Mouse (Mus musculus) bone marrow, adult 2 months (tissue): ENCODE results near the gene Ndufb10. TPM values are rescaled to one million over a fixed set of nuclear protein-coding genes. Genes with fewer than 3 reads are reported as not detected.

Experiments used
- H3K27ac ChIP-seq: fragments of 200-500 bp; 2 replicates; pipeline ENCODE4 v1.5.1; 2012; ENCODE audit warnings: low read depth, mild to moderate bottlenecking, control low read depth, inconsistent platforms, low read length; ENCODE audit not compliant: control insufficient read depth, poor library complexity, insufficient read depth
- H3K4me1 ChIP-seq: fragments of 200-500 bp; 2 replicates; pipeline ENCODE4 v1.6.1; 2011; ENCODE audit warnings: low read length; ENCODE audit not compliant: control insufficient read depth, insufficient read depth
- H3K4me3 ChIP-seq: fragments of 200-500 bp; replicated peaks from 2 replicates; pipeline ENCODE3; 2011; ENCODE audit warnings: mild to moderate bottlenecking, low read depth, low read length, control low read depth; ENCODE audit not compliant: control insufficient read depth
- CTCF ChIP-seq: fragments of 200-500 bp; IDR thresholded peaks from 2 replicates; pipeline ENCODE4 v1.5.1; 2011; ENCODE audit warnings: low read length, control low read depth; ENCODE audit not compliant: control insufficient read depth, insufficient read depth
- POLR2A ChIP-seq: fragments of 200-500 bp; IDR thresholded peaks from 2 replicates; pipeline ENCODE4 v1.6.1; 2011; ENCODE audit warnings: low read depth, mild to moderate bottlenecking, control low read depth, low read length, borderline replicate concordance; ENCODE audit not compliant: control insufficient read depth
- WGBS: fragments of 180-500 bp; shearing (Covaris S2); methylation state at CpG from one replicate; pipeline ENCODE4 v1.1.7; 2018; 5-methylcytosine and 5-hydroxymethylcytosine counted together
- polyA plus RNA-seq: library from polyadenylated mRNA; stranded (reverse); fragments of >200 nt; gene quantifications from 2 replicates; pipeline ENCODE4 v1.2.4, GENCODE M21; 2011; ENCODE audit warnings: low replicate concordance; ENCODE audit not compliant: missing spikeins, insufficient read depth, insufficient read length

Gene Ndufb10
- polyA plus RNA-seq, 1 experiment, result 172 TPM

GRCm38 (mm10) chr17:24672141-24672540 is 52.1 kb downstream of the Ndufb10 start:
- 15% methylated on average over 5 of the region's 5 CpGs for WGBS
- no peak overlapping the region for H3K27ac ChIP-seq
- no peak overlapping the region for H3K4me3 ChIP-seq
- TF ChIP-seq CTCF (no peak), POLR2A (no peak)
- peaks cover 2% of the 10 kb centered on the region for H3K4me1 ChIP-seq

Other genes starting within 250 kb of the Ndufb10 start
- 9.8 and 22.9 TPM in 2 replicates for gene Mlst8, start 245.4 kb downstream of the Ndufb10 start, polyA plus RNA-seq
- not detected in 2 replicates for gene Caskin1, start 235.9 kb downstream of the Ndufb10 start, polyA plus RNA-seq
- 79.2 and 108 TPM in 2 replicates for gene Traf7, start 196.5 kb downstream of the Ndufb10 start, polyA plus RNA-seq
- not detected in 2 replicates for gene Rab26, start 190.3 kb downstream of the Ndufb10 start, polyA plus RNA-seq
- gene Pkd1, start 174.6 kb downstream of the Ndufb10 start, polyA plus RNA-seq, result 10.4 and 17.9 TPM in 2 replicates
- 38.1 and 92.1 TPM in 2 replicates for gene Tsc2, start 91.8 kb downstream of the Ndufb10 start, polyA plus RNA-seq
- 4.6 and 6.5 TPM in 2 replicates for gene Nthl1, start 91.8 kb downstream of the Ndufb10 start, polyA plus RNA-seq
- gene Slc9a3r2, start 74.2 kb downstream of the Ndufb10 start, polyA plus RNA-seq, result 5.2 and 5.9 TPM in 2 replicates
- not detected in 2 replicates for gene Npw, start 66.0 kb downstream of the Ndufb10 start, polyA plus RNA-seq
- 19.6 and 29.3 TPM in 2 replicates for gene Zfp598, start 54.8 kb downstream of the Ndufb10 start, polyA plus RNA-seq
- not detected in 2 replicates for gene Syngr3, start 34.5 kb downstream of the Ndufb10 start, polyA plus RNA-seq
- 19.3 and 42.9 TPM in 2 replicates for gene Gfer, start 28.3 kb downstream of the Ndufb10 start, polyA plus RNA-seq
- gene Noxo1, start 28.2 kb downstream of the Ndufb10 start, polyA plus RNA-seq, result 2.1 and 2.5 TPM in 2 replicates
- 19.4 and 28.1 TPM in 2 replicates for gene Tbl3, start 16.8 kb downstream of the Ndufb10 start, polyA plus RNA-seq
- gene Rnf151, start 6.4 kb downstream of the Ndufb10 start, polyA plus RNA-seq, result not detected in 2 replicates
- 828 and 1,146 TPM in 2 replicates for gene Rps2, start 6.4 kb downstream of the Ndufb10 start, polyA plus RNA-seq
- gene Rpl3l, start 3.3 kb upstream of the Ndufb10 start, polyA plus RNA-seq, result 2.5 TPM in 1 of 2 replicates, not detected in the other
- gene Msrb1, start 12.2 kb upstream of the Ndufb10 start, polyA plus RNA-seq, result 106 and 309 TPM in 2 replicates
- 2.2 TPM in 1 of 2 replicates, not detected in the other for gene Hs3st6, start 28.5 kb upstream of the Ndufb10 start, polyA plus RNA-seq
- gene Meiob, start 79.8 kb upstream of the Ndufb10 start, polyA plus RNA-seq, result 0.77 TPM in 1 of 2 replicates, not detected in the other
- gene Hagh, start 115.7 kb upstream of the Ndufb10 start, polyA plus RNA-seq, result 92.4 and 146 TPM in 2 replicates
- gene Fahd1, start 125.9 kb upstream of the Ndufb10 start, polyA plus RNA-seq, result 51.5 and 67.1 TPM in 2 replicates
- gene Igfals, start 141.5 kb upstream of the Ndufb10 start, polyA plus RNA-seq, result not detected in 2 replicates
- gene Nubp2, start 161.9 kb upstream of the Ndufb10 start, polyA plus RNA-seq, result 34.2 and 45.6 TPM in 2 replicates
- gene Spsb3, start 162.2 kb upstream of the Ndufb10 start, polyA plus RNA-seq, result 37.8 and 47.2 TPM in 2 replicates
- 8.2 and 35.6 TPM in 2 replicates for gene Eme2, start 170.6 kb upstream of the Ndufb10 start, polyA plus RNA-seq
- gene Mrps34, start 170.6 kb upstream of the Ndufb10 start, polyA plus RNA-seq, result 23.4 and 43.9 TPM in 2 replicates
- gene Nme3, start 172.0 kb upstream of the Ndufb10 start, polyA plus RNA-seq, result 51.7 and 64.3 TPM in 2 replicates
- 51.0 and 96.3 TPM in 2 replicates for gene Mapk8ip3, start 212.5 kb upstream of the Ndufb10 start, polyA plus RNA-seq
- gene Jpt2, start 236.2 kb upstream of the Ndufb10 start, polyA plus RNA-seq, result 12.2 and 31.5 TPM in 2 replicates